Mouse (Mus musculus) midbrain, postnatal 0 days (tissue): ENCODE measurements around the gene Rpp14. TPM values are rescaled to one million over a fixed set of nuclear protein-coding genes. Genes with fewer than 3 reads are reported as not detected.

Experiments
- ATAC-seq: fragments of 200-750 bp; cut with Nextera tagmentation; 2 replicates; pipeline ENCODE4 v1.8.0; 2017; ENCODE audit warnings: moderate number of reproducible peaks, mild to moderate bottlenecking, moderate TSS enrichment, moderate library complexity; ENCODE audit not compliant: low FRiP score
- DNase-seq: peaks from one replicate; pipeline ENCODE4 v3.0.0-alpha.2; 2015; ENCODE audit warnings: low spot score
- H3K27ac ChIP-seq: fragments of 300-500 bp; sonication (generic); 2 replicates; pipeline ENCODE4 v1.5.1; 2014; ENCODE audit warnings: low read depth, mild to moderate bottlenecking, low read length, mixed read lengths
- H3K27me3 ChIP-seq: fragments of 300-500 bp; sonication (generic); 2 replicates; pipeline ENCODE4 v1.6.1; 2014; ENCODE audit warnings: low read length, control low read depth, mixed read lengths; ENCODE audit not compliant: insufficient read depth
- H3K36me3 ChIP-seq: fragments of 300-500 bp; sonication (generic); 2 replicates; pipeline ENCODE4 v1.6.1; 2014; ENCODE audit warnings: low read length, control low read depth, mixed read lengths; ENCODE audit not compliant: insufficient read depth
- H3K4me1 ChIP-seq: fragments of 300-500 bp; sonication (generic); 2 replicates; pipeline ENCODE4 v1.6.1; 2014; ENCODE audit warnings: mild to moderate bottlenecking, control low read depth, antibody characterized with exemption, low read length, mixed read lengths; ENCODE audit not compliant: insufficient read depth
- H3K4me2 ChIP-seq: fragments of 300-500 bp; sonication (generic); 2 replicates; pipeline ENCODE4 v1.6.1; 2014; ENCODE audit warnings: low read depth, mild to moderate bottlenecking, low read length, mixed read lengths; ENCODE audit not compliant: poor library complexity, severe bottlenecking
- H3K4me3 ChIP-seq: fragments of 300-500 bp; sonication (generic); 2 replicates; pipeline ENCODE4 v1.5.1; 2014; ENCODE audit warnings: low read depth, mild to moderate bottlenecking, low read length, moderate library complexity
- H3K9ac ChIP-seq: fragments of 300-500 bp; sonication (generic); replicated peaks from 2 replicates; pipeline ENCODE4 v1.6.1; 2014; ENCODE audit warnings: mild to moderate bottlenecking, low read length, moderate library complexity, mixed read lengths; ENCODE audit not compliant: poor library complexity, severe bottlenecking
- H3K9me3 ChIP-seq: fragments of 300-500 bp; sonication (generic); 2 replicates; pipeline ENCODE4 v1.6.1; 2016; ENCODE audit warnings: low read length, control low read depth
- CTCF ChIP-seq: IDR thresholded peaks from 2 replicates; pipeline ENCODE4 v1.5.1; 2016; ENCODE audit warnings: antibody characterized with exemption, mild to moderate bottlenecking
- WGBS: fragments of 180-500 bp; shearing (Covaris S2); extraction: QIAGEN DNeasy Blood & Tissue Kit; methylation state at CpG from one replicate; pipeline ENCODE4 v1.1.7; 2014; 5-methylcytosine and 5-hydroxymethylcytosine counted together
- polyA plus RNA-seq: library from polyadenylated mRNA; unstranded; fragments of >200 nt; fragmentation: Nextera tagmentation; extraction: Ambion mirVana; gene quantifications from 2 replicates; pipeline ENCODE4 v1.2.1, GENCODE M21; 2015
- total RNA-seq: library from RNA; depleted of rRNA; stranded (reverse); fragments of >200 nt; gene quantifications from 2 replicates; pipeline ENCODE4 v1.2.3, GENCODE M21; 2014

The Rpp14 gene
- total and polyA plus RNA-seq, 2 experiments from 2014 or later = 20.6 to 39.6 TPM

DNA sequence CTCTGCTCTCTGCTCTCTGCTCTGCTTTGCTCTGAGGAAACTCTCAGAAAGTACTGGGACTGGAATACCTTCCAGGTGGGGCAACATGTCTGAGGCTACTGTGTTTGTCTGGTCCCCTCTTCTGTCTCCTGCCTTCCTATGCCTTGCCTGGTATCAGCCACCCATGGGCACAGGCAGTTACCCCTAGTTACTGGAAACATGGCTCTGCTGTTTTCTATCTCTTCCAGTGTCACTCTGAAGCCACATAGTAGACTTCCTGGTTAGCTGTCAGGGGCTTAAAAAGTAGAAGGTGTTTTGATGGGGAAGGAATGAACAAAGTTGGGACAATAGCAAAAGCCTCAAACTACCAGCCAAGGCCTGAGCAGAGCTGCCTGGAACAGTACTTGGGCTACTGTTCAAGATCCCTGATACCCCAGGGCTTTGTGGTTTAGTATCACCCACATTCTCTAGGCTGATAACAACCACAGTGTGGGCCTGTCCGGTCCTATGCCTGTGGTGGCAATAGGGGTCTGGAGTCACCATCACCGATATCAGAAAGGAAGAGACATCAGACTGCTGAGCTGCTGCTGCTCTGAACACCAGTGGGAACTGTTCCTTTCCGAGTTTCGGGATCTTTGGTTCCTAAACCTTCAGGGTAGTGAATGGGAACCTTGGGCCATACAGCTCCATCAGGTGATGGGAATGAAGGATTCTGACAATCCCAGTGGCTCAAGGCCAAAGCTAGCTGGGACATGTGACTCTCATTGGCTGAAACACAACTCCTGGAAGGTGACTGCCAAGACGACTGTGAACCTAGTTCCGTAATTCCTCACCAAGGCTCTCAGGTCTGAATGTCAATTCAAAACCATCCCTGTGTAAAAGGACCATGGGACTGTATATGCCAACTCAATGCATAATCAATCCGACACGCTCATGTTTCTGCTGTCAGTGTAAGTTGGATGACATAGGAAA is 16.1 kb upstream of the Rpp14 start:
- Histone ChIP-seq H3K27me3 (no peaks in the 10 kb centered on the region), H3K4me1 (no peaks in the 10 kb centered on the region), H3K9me3 (no peaks in the 10 kb centered on the region), H3K4me3 (no peak overlapping the region), H3K9ac (no peak overlapping the region), H3K27ac (no peak overlapping the region), H3K4me2 (no peak overlapping the region), H3K36me3 (no peaks in the 10 kb centered on the region)
- no peak for TF ChIP-seq CTCF
- WGBS = 85% methylated on average over 8 of the region's 8 CpGs
- DNase-seq (no peak), ATAC-seq (no peak)

DNA sequence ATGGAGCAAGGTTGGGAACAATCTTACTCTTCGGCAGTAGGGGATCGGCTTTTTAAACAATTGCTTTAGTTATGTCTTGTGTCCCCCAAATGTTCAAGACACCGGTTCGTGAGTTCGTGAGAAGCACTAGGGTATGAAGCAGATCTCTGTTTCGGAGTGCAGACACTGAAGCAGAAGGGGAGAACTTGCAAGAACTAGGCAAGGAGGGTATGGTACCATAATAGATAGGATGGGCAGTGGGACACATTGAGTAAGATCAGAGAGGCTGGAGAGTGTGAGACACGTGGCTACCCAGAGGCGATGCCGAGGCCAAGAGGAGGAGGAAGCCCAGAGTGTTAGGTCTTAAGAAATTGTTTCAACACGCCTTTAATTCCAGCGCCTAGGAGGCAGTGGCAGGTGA is 551 bp downstream of the Rpp14 start:
- Histone ChIP-seq H3K9ac (peak overlapping the region; percentile 72), H3K27ac (peak overlapping the region; percentile 86), H3K4me3 (peak overlapping the region; percentile 68), H3K4me2 (peak overlapping the region; percentile 81), H3K9me3 (no peaks in the 10 kb centered on the region), H3K27me3 (no peaks in the 10 kb centered on the region), H3K4me1 (0 out of 2 replicates have a peak, but pooled peaks cover 5% of the 10 kb centered on the region), H3K36me3 (peaks cover 8% of the 10 kb centered on the region; the same call in 1 of the 2 replicates)
- no peak for DNase-seq
- 5% methylated on average over 11 of the region's 11 CpGs for WGBS
- peak; percentile 74 for ATAC-seq
- no peak for TF ChIP-seq CTCF

DNA sequence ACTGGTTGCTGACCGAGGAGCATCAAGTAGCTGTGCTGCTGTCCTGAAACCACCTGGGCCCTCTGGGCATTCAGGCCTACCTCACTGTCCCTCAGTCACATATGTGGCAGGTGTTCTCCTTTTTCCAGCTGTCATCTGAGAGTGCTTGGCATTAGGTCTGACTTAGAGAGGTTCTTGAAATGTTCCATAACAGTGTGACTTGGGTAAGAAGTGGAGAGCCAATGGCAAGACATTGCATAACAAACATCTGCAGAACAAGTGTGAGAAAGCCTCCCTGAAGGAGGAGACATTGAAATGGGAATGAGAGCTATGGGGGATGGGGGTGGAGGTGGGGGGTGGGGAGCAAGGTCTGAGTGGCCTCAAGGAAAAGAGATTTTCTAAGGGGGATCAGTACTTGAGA is 2.8 kb downstream of the Rpp14 start:
- no peak overlapping the region for H3K4me2 ChIP-seq
- H3K4me1 ChIP-seq = 0 out of 2 replicates have a peak, but pooled peaks cover 5% of the 10 kb centered on the region
- H3K9me3 ChIP-seq = no peaks in the 10 kb centered on the region
- ATAC-seq (no peak), DNase-seq (no peak)
- TF ChIP-seq CTCF = no peak
- no peak overlapping the region for H3K4me3 ChIP-seq
- WGBS = 97% methylated on average over 1 of the region's 1 CpGs
- no peaks in the 10 kb centered on the region for H3K27me3 ChIP-seq
- H3K36me3 ChIP-seq = peaks cover 20% of the 10 kb centered on the region
- H3K27ac ChIP-seq = no peak overlapping the region
- no peak overlapping the region for H3K9ac ChIP-seq

DNA sequence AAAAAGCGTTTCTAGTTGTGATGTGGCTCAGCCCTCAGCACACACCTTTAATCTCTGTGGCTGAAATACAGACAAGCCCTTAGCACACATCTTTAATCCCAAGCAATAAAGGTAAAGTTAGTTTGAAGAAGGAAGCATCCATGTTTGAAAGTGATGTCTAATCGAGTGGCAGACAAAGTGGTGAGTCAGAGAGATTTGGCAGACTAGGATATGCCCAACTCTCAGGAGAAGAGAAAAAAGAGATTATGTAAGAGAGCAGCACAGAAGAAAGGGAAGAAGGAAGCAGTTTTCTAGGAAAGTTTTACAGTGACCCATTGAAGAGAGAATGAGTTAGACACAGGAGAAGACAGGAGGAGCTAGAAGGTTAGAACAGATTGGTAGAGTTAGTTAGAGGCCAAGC is 8.8 kb downstream of the Rpp14 start:
- 97% methylated on average over 2 of the region's 2 CpGs for WGBS
- Histone ChIP-seq H3K36me3 (peaks cover 32% of the 10 kb centered on the region), H3K4me1 (no peaks in the 10 kb centered on the region), H3K9me3 (no peaks in the 10 kb centered on the region), H3K27me3 (no peaks in the 10 kb centered on the region), H3K27ac (no peak overlapping the region), H3K4me3 (no peak overlapping the region), H3K4me2 (no peak overlapping the region), H3K9ac (no peak overlapping the region)
- DNase-seq (no peak), ATAC-seq (no peak)
- TF ChIP-seq CTCF = no peak

DNA sequence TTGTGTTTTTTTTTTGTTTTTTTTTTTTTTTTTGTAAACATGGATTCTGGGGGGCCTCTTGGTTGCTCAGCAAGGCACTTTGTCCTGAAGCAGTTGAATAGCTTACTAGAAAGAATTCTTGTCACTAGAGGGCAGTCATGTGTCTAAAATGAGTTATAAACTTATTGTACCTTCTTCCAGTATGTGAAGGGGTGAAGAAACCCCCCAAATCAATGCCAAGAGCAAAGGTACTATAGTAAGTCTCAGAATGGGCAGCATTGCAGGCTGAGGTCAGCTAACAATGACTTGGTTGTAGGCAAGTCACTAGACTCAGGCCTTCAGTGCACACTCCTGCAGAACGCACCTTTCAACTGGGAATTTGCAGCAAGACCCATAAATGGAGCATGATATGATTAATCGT is 12.4 kb downstream of the Rpp14 start:
- no peak overlapping the region for H3K4me3 ChIP-seq
- no peaks in the 10 kb centered on the region for H3K9me3 ChIP-seq
- no peak overlapping the region for H3K4me2 ChIP-seq
- no peak overlapping the region for H3K9ac ChIP-seq
- H3K4me1 ChIP-seq = no peaks in the 10 kb centered on the region
- peak; percentile 65 for TF ChIP-seq CTCF
- no peaks in the 10 kb centered on the region for H3K27me3 ChIP-seq
- 0 out of 2 replicates have a peak, but pooled peaks have one; percentile 42 for ATAC-seq
- DNase-seq = peak; percentile 81
- peaks cover 17% of the 10 kb centered on the region for H3K36me3 ChIP-seq
- H3K27ac ChIP-seq = no peak overlapping the region
- 92% methylated on average over 2 of the region's 2 CpGs for WGBS

DNA sequence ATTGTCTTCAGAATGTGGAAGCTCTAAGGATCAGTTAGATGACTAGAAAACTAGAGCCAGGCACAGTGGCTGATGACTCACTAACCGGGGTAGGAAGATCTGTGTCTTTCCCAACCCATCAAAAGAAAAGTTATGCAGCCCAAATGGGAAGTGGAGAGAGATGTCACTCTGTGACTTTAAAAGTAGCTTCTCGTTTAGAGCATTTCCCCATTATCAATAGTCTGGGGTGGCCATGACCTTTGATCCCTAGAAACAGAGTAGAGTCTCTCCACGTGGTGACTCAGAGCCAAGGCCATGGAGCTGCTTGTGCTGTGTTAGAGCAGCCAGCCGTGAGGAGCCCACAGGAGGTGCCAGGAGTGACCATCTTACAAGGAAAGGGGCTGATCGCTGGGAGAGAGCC is 13.3 kb downstream of the Rpp14 start:
- Histone ChIP-seq H3K36me3 (peaks cover 12% of the 10 kb centered on the region), H3K9me3 (no peaks in the 10 kb centered on the region), H3K4me3 (no peak overlapping the region), H3K9ac (no peak overlapping the region), H3K4me1 (no peaks in the 10 kb centered on the region), H3K27ac (no peak overlapping the region), H3K27me3 (no peaks in the 10 kb centered on the region), H3K4me2 (no peak overlapping the region)
- 48% methylated on average over 5 of the region's 5 CpGs for WGBS
- TF ChIP-seq CTCF = no peak
- DNase-seq (no peak), ATAC-seq (no peak)
